Mouse (Mus musculus): ENCODE measurements around the gene Trit1. TPM values are rescaled to one million over a fixed set of nuclear protein-coding genes. Genes with fewer than 3 reads are reported as not detected.
"Not testable (repeated sequence)": the region's sequence is repeated elsewhere in the genome, so short reads cannot be mapped to it uniquely, and the experiment has no call there.

The Trit1 gene
- polyA plus RNA-seq, 1 experiment, result 12.3 TPM

- 74% methylated on average over 3 of the region's 3 CpGs for WGBS
- TF ChIP-seq CTCF (IDR thresholded peaks at IDR 0.05; ENCODE audit: control insufficient read depth, insufficient read depth, low read length), result no peak
- no peak for TF ChIP-seq POLR2A (IDR thresholded peaks at IDR 0.05; ENCODE audit: borderline replicate concordance, control insufficient read depth, low read depth, low read length)
- no peak overlapping the region for H3K27ac ChIP-seq (ENCODE audit: control insufficient read depth, insufficient read depth, low read depth, low read length, poor library complexity)
- H3K4me3 ChIP-seq (replicated peaks; ENCODE audit: control insufficient read depth, low read depth, low read length), result no peak overlapping the region
- H3K4me1 ChIP-seq (ENCODE audit: control insufficient read depth, insufficient read depth, low read length), result peaks cover 2% of the 10 kb centered on the region; the same call in 1 of the 2 replicates
Measured at GRCm38 (mm10) chr4:122979826-122980225, 36.6 kb upstream of the Trit1 start.

- Histone ChIP-seq H3K4me3 (replicated peaks; ENCODE audit: control insufficient read depth, low read depth, low read length) (no peak overlapping the region), H3K27ac (ENCODE audit: control insufficient read depth, insufficient read depth, low read depth, low read length, poor library complexity) (no peak overlapping the region), H3K4me1 (ENCODE audit: control insufficient read depth, insufficient read depth, low read length) (peaks cover 2% of the 10 kb centered on the region; the same call in 1 of the 2 replicates)
- WGBS, result 65% methylated on average over 2 of the region's 2 CpGs
- TF ChIP-seq POLR2A (IDR thresholded peaks at IDR 0.05; ENCODE audit: borderline replicate concordance, control insufficient read depth, low read depth, low read length), result no peak
- TF ChIP-seq CTCF (IDR thresholded peaks at IDR 0.05; ENCODE audit: control insufficient read depth, insufficient read depth, low read length), result no peak
Measured at GRCm38 (mm10) chr4:122980684-122981083, 35.7 kb upstream of the Trit1 start.

- H3K4me1 ChIP-seq (ENCODE audit: control insufficient read depth, insufficient read depth, low read length), result peaks cover 2% of the 10 kb centered on the region; the same call in 1 of the 2 replicates
- 66% methylated on average over 7 of the region's 7 CpGs for WGBS
- no peak overlapping the region for H3K27ac ChIP-seq (ENCODE audit: control insufficient read depth, insufficient read depth, low read depth, low read length, poor library complexity)
- no peak for TF ChIP-seq POLR2A (IDR thresholded peaks at IDR 0.05; ENCODE audit: borderline replicate concordance, control insufficient read depth, low read depth, low read length)
- no peak for TF ChIP-seq CTCF (IDR thresholded peaks at IDR 0.05; ENCODE audit: control insufficient read depth, insufficient read depth, low read length)
- H3K4me3 ChIP-seq (replicated peaks; ENCODE audit: control insufficient read depth, low read depth, low read length), result no peak overlapping the region
Measured at GRCm38 (mm10) chr4:122981238-122981637, 35.2 kb upstream of the Trit1 start.

- Histone ChIP-seq H3K27ac (ENCODE audit: control insufficient read depth, insufficient read depth, low read depth, low read length, poor library complexity) (no peak overlapping the region), H3K4me3 (replicated peaks; ENCODE audit: control insufficient read depth, low read depth, low read length) (no peak overlapping the region), H3K4me1 (ENCODE audit: control insufficient read depth, insufficient read depth, low read length) (peaks cover 2% of the 10 kb centered on the region; the same call in 1 of the 2 replicates)
- TF ChIP-seq POLR2A (IDR thresholded peaks at IDR 0.05; ENCODE audit: borderline replicate concordance, control insufficient read depth, low read depth, low read length), result no peak
- no peak for TF ChIP-seq CTCF (IDR thresholded peaks at IDR 0.05; ENCODE audit: control insufficient read depth, insufficient read depth, low read length)
- 55% methylated on average over 3 of the region's 3 CpGs for WGBS
Measured at GRCm38 (mm10) chr4:122981930-122982329, 34.5 kb upstream of the Trit1 start.

GRCm38 (mm10) chr4:122982537-122982936 is 33.9 kb upstream of the Trit1 start:
- 23% methylated on average over 3 of the region's 3 CpGs for WGBS
- H3K4me1 ChIP-seq (ENCODE audit: control insufficient read depth, insufficient read depth, low read length), result peaks cover 2% of the 10 kb centered on the region; the same call in 1 of the 2 replicates
- TF ChIP-seq POLR2A (IDR thresholded peaks at IDR 0.05; ENCODE audit: borderline replicate concordance, control insufficient read depth, low read depth, low read length) (no peak), CTCF (IDR thresholded peaks at IDR 0.05; ENCODE audit: control insufficient read depth, insufficient read depth, low read length) (no peak)
- H3K27ac ChIP-seq (ENCODE audit: control insufficient read depth, insufficient read depth, low read depth, low read length, poor library complexity), result no peak overlapping the region
- H3K4me3 ChIP-seq (replicated peaks; ENCODE audit: control insufficient read depth, low read depth, low read length), result no peak overlapping the region

GRCm38 (mm10) chr4:122983486-122984261 is 32.7 kb upstream of the Trit1 start:
- H3K27ac ChIP-seq (ENCODE audit: control insufficient read depth, insufficient read depth, low read depth, low read length, poor library complexity), result peak overlapping the region; percentile 24; the same call in 1 of the 2 replicates
- no peak for TF ChIP-seq POLR2A (IDR thresholded peaks at IDR 0.05; ENCODE audit: borderline replicate concordance, control insufficient read depth, low read depth, low read length)
- no peak for TF ChIP-seq CTCF (IDR thresholded peaks at IDR 0.05; ENCODE audit: control insufficient read depth, insufficient read depth, low read length)
- H3K4me3 ChIP-seq (replicated peaks; ENCODE audit: control insufficient read depth, low read depth, low read length), result no peak overlapping the region
- 13% methylated on average over 17 of the region's 17 CpGs for WGBS
- H3K4me1 ChIP-seq (ENCODE audit: control insufficient read depth, insufficient read depth, low read length), result peaks cover 2% of the 10 kb centered on the region; the same call in 1 of the 2 replicates

GRCm38 (mm10) chr4:122985110-122985509 is 31.3 kb upstream of the Trit1 start:
- 11% methylated on average over 8 of the region's 8 CpGs for WGBS
- Histone ChIP-seq H3K27ac (ENCODE audit: control insufficient read depth, insufficient read depth, low read depth, low read length, poor library complexity) (no peak overlapping the region), H3K4me1 (ENCODE audit: control insufficient read depth, insufficient read depth, low read length) (peaks cover 2% of the 10 kb centered on the region; the same call in 1 of the 2 replicates), H3K4me3 (replicated peaks; ENCODE audit: control insufficient read depth, low read depth, low read length) (no peak overlapping the region)
- TF ChIP-seq POLR2A (IDR thresholded peaks at IDR 0.05; ENCODE audit: borderline replicate concordance, control insufficient read depth, low read depth, low read length) (no peak), CTCF (IDR thresholded peaks at IDR 0.05; ENCODE audit: control insufficient read depth, insufficient read depth, low read length) (peak; percentile 74)

- H3K4me1 ChIP-seq (ENCODE audit: control insufficient read depth, insufficient read depth, low read length), result peaks cover 2% of the 10 kb centered on the region; the same call in 1 of the 2 replicates
- WGBS, result 71% methylated on average over 4 of the region's 4 CpGs
- H3K27ac ChIP-seq (ENCODE audit: control insufficient read depth, insufficient read depth, low read depth, low read length, poor library complexity), result no peak overlapping the region; the same call in 1 of the 2 replicates
- H3K4me3 ChIP-seq (replicated peaks; ENCODE audit: control insufficient read depth, low read depth, low read length), result no peak overlapping the region
- TF ChIP-seq CTCF (IDR thresholded peaks at IDR 0.05; ENCODE audit: control insufficient read depth, insufficient read depth, low read length) (no peak), POLR2A (IDR thresholded peaks at IDR 0.05; ENCODE audit: borderline replicate concordance, control insufficient read depth, low read depth, low read length) (no peak)
Measured at GRCm38 (mm10) chr4:122987421-122987820, 29.0 kb upstream of the Trit1 start.

- 80% methylated on average over 3 of the region's 3 CpGs for WGBS
- H3K4me3 ChIP-seq (replicated peaks; ENCODE audit: control insufficient read depth, low read depth, low read length); H3K27ac ChIP-seq (ENCODE audit: control insufficient read depth, insufficient read depth, low read depth, low read length, poor library complexity); H3K4me1 ChIP-seq (ENCODE audit: control insufficient read depth, insufficient read depth, low read length): not testable (repeated sequence)
Measured at GRCm38 (mm10) chr4:122988004-122988403, 28.4 kb upstream of the Trit1 start.

Data from bone marrow, adult 2 months (tissue).